In the genomic region with DNA sequence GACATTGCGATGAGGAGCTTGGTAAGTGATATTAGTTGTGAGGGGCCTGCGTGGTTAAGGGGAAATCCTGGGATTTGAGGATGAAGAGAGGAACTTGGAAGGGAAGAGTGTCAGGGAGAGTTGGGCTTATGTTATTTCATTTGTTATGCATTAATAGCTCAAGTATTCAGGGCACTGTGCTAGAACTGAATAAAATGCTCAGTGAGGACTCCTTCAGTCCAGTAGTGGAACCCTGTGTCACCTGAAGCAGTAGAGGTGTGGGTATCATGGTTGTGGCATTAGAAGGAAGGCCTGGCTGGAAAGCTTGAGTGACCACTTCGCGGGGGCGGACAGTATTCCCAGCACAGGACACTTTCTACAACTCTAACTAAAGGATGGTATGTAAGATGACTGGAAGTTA, we compare ENCODE assay signal across 8 mouse cellular contexts. TPM values are rescaled to one million over a fixed set of nuclear protein-coding genes. Genes with fewer than 3 reads are reported as not detected.
DNase-seq lines count a peak whose midpoint lies in the region; ATAC-seq and TF ChIP-seq lines count a peak whose summit lies in the region.

No protein-coding gene starts in this region.

- intact Hi-C loops in gastrocnemius, postnatal 14 days (cut with DNase I; ENCODE audit: low total_unique reads) = no loop called here

- no peaks in the 10 kb centered on the region for H3K9me3 ChIP-seq in CH12.LX (replicated peaks; ENCODE audit: low read length)
- H3K9me3 ChIP-seq in forebrain, embryonic 16.5 days (ENCODE audit: control insufficient read depth, low read length) = no peaks in the 10 kb centered on the region
- no peaks in the 10 kb centered on the region for H3K9me3 ChIP-seq in limb, embryonic 14.5 days (ENCODE audit: control insufficient read depth, low read length)

- peak overlapping the region; percentile 75 to 97 (median 82) for H3K4me3 ChIP-seq in CH12.LX (replicated peaks in 1 of 3; ENCODE audit: low read depth in 2 of 3, low read length in 2 of 3, poor library complexity in 1 of 3)
- H3K4me3 ChIP-seq in forebrain, embryonic 16.5 days (replicated peaks; ENCODE audit: low read length) = peak overlapping the region; percentile 99
- H3K4me3 ChIP-seq in limb, embryonic 14.5 days (replicated peaks; ENCODE audit: low read length) = peak overlapping the region; percentile 100

- H3K79me2 ChIP-seq in CH12.LX (replicated peaks; ENCODE audit: control insufficient read depth, extremely low read depth, insufficient read depth, poor library complexity, severe bottlenecking) = peaks cover 47% of the 10 kb centered on the region

- no peak for TF ChIP-seq RAD21 in CH12.LX (IDR thresholded peaks at IDR 0.05; ENCODE audit: low read depth, low read length)

- 27% methylated on average over 5 of the region's 5 CpGs for WGBS in forebrain, embryonic 16.5 days
- WGBS in limb, embryonic 14.5 days = 34% methylated on average over 5 of the region's 5 CpGs

- peaks cover 0 to 12% of the 10 kb centered on the region in 2 experiments for H3K36me3 ChIP-seq in CH12.LX (replicated peaks in 1 of 2; ENCODE audit: control insufficient read depth in 1 of 2, insufficient read depth in 1 of 2, low read length in 1 of 2)
- no peaks in the 10 kb centered on the region for H3K36me3 ChIP-seq in forebrain, embryonic 16.5 days (ENCODE audit: control insufficient read depth, insufficient read depth)
- H3K36me3 ChIP-seq in limb, embryonic 14.5 days (ENCODE audit: control insufficient read depth, insufficient read depth, low read length) = peaks cover 7% of the 10 kb centered on the region; the same call in 1 of the 2 replicates
- H3K36me3 ChIP-seq in splenic B cell, adult 2 months (ENCODE audit: control insufficient read depth, insufficient read depth, low read length, poor library complexity, severe bottlenecking) = no peaks in the 10 kb centered on the region

- dilution Hi-C loops in CH12.LX (cut with MboI; ENCODE audit: extremely low pct_ligation_motif_present, extremely low pct_unique_long_range_greater_than_20kb, low sequenced_read_pairs) = no loop called here

- peak; percentile 3 for DNase-seq in embryo, embryonic 10.5 days (ENCODE audit: low spot score)
- no peak for DNase-seq in embryo, embryonic 10 days (ENCODE audit: low spot score)
- DNase-seq in CH12.LX (ENCODE audit: extremely low read depth) = peak; percentile 7
- DNase-seq in limb, embryonic 14.5 days (ENCODE audit: low spot score) = no peak
- peak; percentile 10 for DNase-seq in splenic B cell, adult 2 months (ENCODE audit: low read depth, low spot score)
- DNase-seq in urinary bladder, postnatal 4 days (ENCODE audit: low spot score in 2 of 2) = no peak
- no peak for DNase-seq in gastrocnemius, postnatal 14 days

- no peak for TF ChIP-seq CTCF in CH12.LX (conservative IDR thresholded peaks at IDR 0.05 in 1 of 2, IDR thresholded peaks at IDR 0.05 in 1 of 2; ENCODE audit: low read depth in 2 of 2, low read length in 2 of 2)

- TF ChIP-seq EP300 in CH12.LX (IDR thresholded peaks at IDR 0.05; ENCODE audit: low read length) = no peak

- no peak for TF ChIP-seq POLR2A in CH12.LX (IDR thresholded peaks at IDR 0.05; ENCODE audit: low read depth, low read length)
- no peak for TF ChIP-seq POLR2A in limb, embryonic 14.5 days (IDR thresholded peaks at IDR 0.05; ENCODE audit: borderline replicate concordance, extremely low read depth, insufficient read depth, insufficient read length)

- no peaks in the 10 kb centered on the region for H3K27me3 ChIP-seq in CH12.LX (replicated peaks)
- no peaks in the 10 kb centered on the region for H3K27me3 ChIP-seq in forebrain, embryonic 16.5 days (replicated peaks; ENCODE audit: control insufficient read depth, insufficient read depth, low read length)
- H3K27me3 ChIP-seq in limb, embryonic 14.5 days (ENCODE audit: control insufficient read depth, insufficient read depth, low read length) = no peaks in the 10 kb centered on the region
- no peaks in the 10 kb centered on the region for H3K27me3 ChIP-seq in splenic B cell, adult 2 months (ENCODE audit: control insufficient read depth, insufficient read depth, low read length, poor library complexity, severe bottlenecking)

- H3K4me1 ChIP-seq in CH12.LX (ENCODE audit: control insufficient read depth in 1 of 2, insufficient read depth in 2 of 2) = peaks cover 0 to 25% of the 10 kb centered on the region in 2 experiments; a peak in 2 of 4 replicates
- peaks cover 20% of the 10 kb centered on the region for H3K4me1 ChIP-seq in forebrain, embryonic 16.5 days (replicated peaks; ENCODE audit: control insufficient read depth, insufficient read depth, low read length)
- peaks cover 9% of the 10 kb centered on the region for H3K4me1 ChIP-seq in limb, embryonic 14.5 days (ENCODE audit: control insufficient read depth, insufficient read depth, low read length)

- H3K4me2 ChIP-seq in CH12.LX (ENCODE audit: insufficient read depth, low read depth, poor library complexity, severe bottlenecking) = peak overlapping the region; percentile 73
- peak overlapping the region; percentile 99 for H3K4me2 ChIP-seq in forebrain, embryonic 16.5 days (ENCODE audit: low read length)
- peak overlapping the region; percentile 84 for H3K4me2 ChIP-seq in limb, embryonic 14.5 days (replicated peaks; ENCODE audit: low read depth, low read length, severe bottlenecking)

- no peak for ATAC-seq in forebrain, embryonic 16.5 days
- ATAC-seq in limb, embryonic 14.5 days (ENCODE audit: low FRiP score, low read depth) = no peak

- in situ Hi-C loops in CH12.LX (cut with MboI; ENCODE audit: low pct_ligation_motif_present, low pct_unique_long_range_greater_than_20kb, low sequenced_read_pairs) = no loop called here

- H3K27ac ChIP-seq in CH12.LX (ENCODE audit: insufficient read depth, low read depth) = no peak overlapping the region
- peak overlapping the region; percentile 100; the same call in 1 of the 2 replicates for H3K27ac ChIP-seq in forebrain, embryonic 16.5 days (ENCODE audit: low read length)
- H3K27ac ChIP-seq in limb, embryonic 14.5 days (replicated peaks; ENCODE audit: low read depth, low read length) = no peak overlapping the region

- peak overlapping the region; percentile 92 for H3K9ac ChIP-seq in CH12.LX (ENCODE audit: insufficient read depth, low read depth)
- peak overlapping the region; percentile 94 for H3K9ac ChIP-seq in forebrain, embryonic 16.5 days (replicated peaks; ENCODE audit: low read depth, low read length)
- peak overlapping the region; percentile 97 for H3K9ac ChIP-seq in limb, embryonic 14.5 days (ENCODE audit: low read depth, low read length, severe bottlenecking)

TF ChIP-seq in CH12.LX, 34 proteins besides CTCF, POLR2A, EP300 and RAD21:
- TF ChIP-seq MAZ (IDR thresholded peaks at IDR 0.05; ENCODE audit: low read depth, low read length) = peak; percentile 11; the same call in 1 of the 2 replicates
- no peak for TF ChIP-seq POLR2AphosphoS2 (IDR thresholded peaks at IDR 0.05; ENCODE audit: low read depth, low read length)

RNA-seq across cellular contexts. Expression of gene Trim33, which starts 1.8 kb away (rescaled TPM):
- total RNA-seq in CH12.LX (2012; rRNA removed) = 11.7 and 13.5 TPM in 2 replicates
- 28.0 and 28.1 TPM in 2 replicates for total RNA-seq in CH12.LX (2014; rRNA removed)
- 29.3 and 30.5 TPM in 2 replicates for polyA plus RNA-seq in CH12.LX (2012; ENCODE audit: insufficient read length, low read depth)
- 27.4 and 39.1 TPM in 2 replicates for polyA plus RNA-seq in forebrain, embryonic 16.5 days (2015; fragmentation: Nextera tagmentation; extraction: Ambion mirVana)
- polyA plus RNA-seq in limb, embryonic 14.5 days (2012; rRNA removed) = 20.3 and 22.7 TPM in 2 replicates
- 21.3 and 25.4 TPM in 2 replicates for polyA plus RNA-seq in limb, embryonic 14.5 days (2014; fragmentation: Nextera tagmentation; extraction: Ambion mirVana)
- 10 to 100 TPM; 10.6 to 10.7 TPM for total RNA-seq in gastrocnemius, postnatal 14 days (2021)

Comparison
In these comparisons a context has a peak if more than half of its experiments do, and no peak if none do; other contexts are left out.
1. DNase-seq: peak in embryo, embryonic 10.5 days (single experiment), CH12.LX (single experiment) and splenic B cell, adult 2 months (single experiment); none in embryo, embryonic 10 days (single experiment), limb, embryonic 14.5 days (single experiment), urinary bladder, postnatal 4 days (0 of 2) and gastrocnemius, postnatal 14 days (single experiment).
2. Peak in every context shown above with its lines, with median percentiles within 50 percentile points of each other: H3K4me2 ChIP-seq, H3K4me3 ChIP-seq and H3K9ac ChIP-seq.